Mouse (Mus musculus) forebrain, embryonic 10.5 days (tissue): ENCODE results near the gene Ccnl2. TPM values are rescaled to one million over a fixed set of nuclear protein-coding genes. Genes with fewer than 3 reads are reported as not detected.

Source experiments
- DNase-seq: peaks from one replicate; pipeline ENCODE4 v3.0.0-alpha.2; 2017; ENCODE audit warnings: low spot score; ENCODE audit errors: extremely low spot score
- H3K27ac ChIP-seq: fragments of 300-500 bp; sonication (generic); 2 replicates; pipeline ENCODE4 v1.5.1; 2016; ENCODE audit warnings: mild to moderate bottlenecking
- H3K27me3 ChIP-seq: fragments of 300-500 bp; sonication (generic); 2 replicates; pipeline ENCODE4 v1.6.1; 2016; ENCODE audit warnings: mild to moderate bottlenecking; ENCODE audit not compliant: poor library complexity, severe bottlenecking
- H3K36me3 ChIP-seq: fragments of 300-500 bp; sonication (generic); replicated peaks from 2 replicates; pipeline ENCODE4 v1.6.1; 2016; ENCODE audit warnings: mild to moderate bottlenecking, moderate library complexity
- H3K4me1 ChIP-seq: fragments of 300-500 bp; sonication (generic); 2 replicates; pipeline ENCODE4 v1.6.1; 2016
- H3K4me3 ChIP-seq: fragments of 300-500 bp; sonication (generic); 2 replicates; pipeline ENCODE4 v1.5.1; 2016; ENCODE audit warnings: mild to moderate bottlenecking, moderate library complexity
- H3K9me3 ChIP-seq: fragments of 300-500 bp; sonication (generic); 2 replicates; pipeline ENCODE4 v1.6.1; 2016; ENCODE audit warnings: mild to moderate bottlenecking, moderate library complexity
- WGBS: fragments of 180-500 bp; shearing (Covaris S2); methylation state at CpG from one replicate; pipeline ENCODE4 v1.1.7; 2016; 5-methylcytosine and 5-hydroxymethylcytosine counted together
- polyA plus RNA-seq: library from polyadenylated mRNA; unstranded; fragments of >200 nt; fragmentation: Nextera tagmentation; extraction: Ambion mirVana; gene quantifications from 2 replicates; pipeline ENCODE4 v1.2.1, GENCODE M21; 2016

Gene Ccnl2
- 166 and 168 TPM in 2 replicates for polyA plus RNA-seq

DNA sequence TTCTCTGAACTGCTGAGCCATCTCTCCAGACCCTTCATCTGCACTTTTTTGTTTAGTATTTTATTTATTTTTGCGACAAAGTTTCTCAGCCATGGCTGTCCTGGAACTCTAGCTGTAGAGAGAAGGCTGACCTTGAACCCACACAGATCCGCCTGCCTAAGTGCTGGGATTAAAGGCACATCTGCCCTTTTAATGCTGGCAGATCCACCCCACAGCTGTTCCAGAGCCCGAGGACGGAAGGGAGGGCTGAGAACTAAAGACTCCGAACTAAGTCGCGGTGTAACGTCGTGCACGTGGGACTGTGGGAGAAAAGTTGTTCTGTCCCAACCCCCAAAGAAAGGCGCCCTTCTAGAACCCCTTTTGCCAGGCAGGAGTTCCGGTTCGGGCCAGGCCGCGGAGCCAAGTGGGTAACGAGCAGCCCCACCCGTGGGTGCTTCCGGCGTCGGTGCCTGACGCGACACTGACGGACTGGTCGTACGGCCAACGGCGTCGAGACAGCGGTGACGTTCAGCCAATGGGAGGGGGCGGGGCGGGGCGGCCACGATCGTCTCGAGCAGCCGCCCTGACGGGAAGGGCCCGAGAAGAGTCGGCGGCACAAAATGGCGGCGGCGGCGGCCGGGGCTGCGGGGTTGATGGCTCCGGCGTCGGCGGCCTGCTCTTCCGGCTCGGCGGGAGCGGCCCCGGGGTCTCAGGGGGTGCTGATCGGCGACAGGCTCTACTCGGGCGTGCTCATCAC lies at the start of gene Ccnl2:
Ccnl2 (plus strand) TSS at position 561 of the 736 bp plus-strand sequence.
- Histone ChIP-seq H3K27me3 (no peaks in the 10 kb centered on the region), H3K9me3 (no peaks in the 10 kb centered on the region), H3K4me3 (peak within 1 kb of the TSS; percentile 100), H3K36me3 (peaks cover 80% of the 10 kb centered on the region), H3K4me1 (peaks cover 28% of the 10 kb centered on the region), H3K27ac (peak within 1 kb of the TSS; percentile 98)
- DNase-seq, result peak; percentile 95
- WGBS, result under 1% methylated on average over 60 of the region's 60 CpGs

DNA sequence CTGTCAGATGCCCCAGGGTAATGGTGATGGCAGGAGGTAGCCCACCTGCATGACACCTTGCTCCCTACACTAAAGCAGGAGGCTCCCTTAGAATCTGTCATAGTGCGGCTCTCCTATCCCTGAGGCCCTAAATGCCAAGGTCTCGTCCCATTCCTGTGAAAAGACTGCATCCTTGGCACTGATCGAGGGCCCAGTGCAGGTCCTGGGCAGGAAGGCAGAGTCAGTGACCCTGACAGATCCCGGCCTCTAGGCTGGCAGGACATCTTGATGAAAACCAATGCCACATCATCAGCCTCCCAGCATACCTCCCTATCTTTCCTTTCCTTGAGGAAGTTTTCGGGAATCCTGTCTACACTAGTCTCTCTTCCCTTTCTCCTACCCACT lies 42.8 kb upstream of the Ccnl2 start:
- peak overlapping the region; percentile 96 for H3K27ac ChIP-seq
- no peak for DNase-seq
- peaks cover 41% of the 10 kb centered on the region for H3K27me3 ChIP-seq
- peak overlapping the region; percentile 67 for H3K4me3 ChIP-seq
- no peaks in the 10 kb centered on the region for H3K9me3 ChIP-seq
- 68% methylated on average over 5 of the region's 5 CpGs for WGBS
- H3K36me3 ChIP-seq, result no peaks in the 10 kb centered on the region
- H3K4me1 ChIP-seq, result peaks cover 33% of the 10 kb centered on the region

DNA sequence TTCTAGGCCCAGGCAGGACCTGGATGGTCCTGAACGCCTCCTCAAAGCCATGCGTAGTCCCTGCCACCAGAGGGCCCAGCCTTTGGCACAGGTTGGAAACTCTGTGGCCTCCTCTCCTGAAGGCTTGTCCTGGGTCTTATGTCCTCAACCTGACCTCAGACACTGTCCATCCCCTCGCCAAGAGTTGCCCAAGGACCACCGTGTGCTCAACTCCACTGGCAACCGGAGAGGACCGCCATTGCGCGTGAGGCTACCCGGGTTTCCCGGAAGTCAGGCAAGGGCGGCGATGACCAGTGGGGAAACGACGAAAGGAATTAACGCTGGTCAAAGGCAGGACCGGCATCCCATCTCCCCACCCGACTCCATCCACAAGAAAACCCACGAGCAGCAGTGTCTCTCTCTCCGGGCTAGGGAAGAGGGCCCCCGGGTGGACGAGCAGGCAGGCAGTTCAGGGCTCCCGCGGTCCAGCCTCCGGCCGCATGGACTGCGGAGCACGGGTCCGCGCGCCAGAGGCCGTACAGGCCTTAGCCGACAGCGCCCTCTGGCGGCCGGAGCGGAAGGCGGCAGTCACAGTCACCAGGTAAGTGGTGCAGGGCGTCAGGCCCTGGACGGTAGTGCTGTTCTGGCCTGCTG lies 42.3 kb upstream of the Ccnl2 start:
- no peaks in the 10 kb centered on the region for H3K36me3 ChIP-seq
- under 1% methylated on average over 39 of the region's 39 CpGs for WGBS
- H3K9me3 ChIP-seq, result no peaks in the 10 kb centered on the region
- peak; percentile 90 for DNase-seq
- H3K4me3 ChIP-seq, result peak overlapping the region; percentile 67
- peaks cover 38% of the 10 kb centered on the region for H3K4me1 ChIP-seq
- H3K27me3 ChIP-seq, result peaks cover 46% of the 10 kb centered on the region
- H3K27ac ChIP-seq, result peak overlapping the region; percentile 96

DNA sequence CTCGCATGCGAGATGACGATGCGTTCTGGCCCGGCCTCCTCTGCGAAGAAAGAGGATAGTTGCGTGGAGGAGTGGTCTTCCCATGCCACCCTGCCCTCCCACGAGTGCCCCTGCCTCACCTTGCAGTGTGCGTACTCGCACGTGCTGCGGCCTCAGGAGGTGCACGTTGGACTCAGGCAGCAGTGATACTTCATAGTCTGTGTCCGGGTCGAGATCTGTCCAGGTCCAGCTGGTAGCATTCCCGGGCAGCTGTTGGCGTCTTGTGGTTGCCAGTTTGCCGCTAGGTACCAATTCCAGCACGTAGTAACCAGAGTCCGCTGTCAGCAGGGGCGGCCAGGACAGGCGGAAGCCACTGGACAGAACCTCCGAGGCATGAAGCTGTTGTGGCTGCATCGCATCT lies 41.7 kb upstream of the Ccnl2 start:
- H3K9me3 ChIP-seq, result no peaks in the 10 kb centered on the region
- WGBS, result 46% methylated on average over 24 of the region's 24 CpGs
- H3K36me3 ChIP-seq, result no peaks in the 10 kb centered on the region
- H3K27me3 ChIP-seq, result peaks cover 52% of the 10 kb centered on the region
- no peak for DNase-seq
- peak overlapping the region; percentile 96 for H3K27ac ChIP-seq
- H3K4me3 ChIP-seq, result peak overlapping the region; percentile 67
- H3K4me1 ChIP-seq, result peaks cover 43% of the 10 kb centered on the region

DNA sequence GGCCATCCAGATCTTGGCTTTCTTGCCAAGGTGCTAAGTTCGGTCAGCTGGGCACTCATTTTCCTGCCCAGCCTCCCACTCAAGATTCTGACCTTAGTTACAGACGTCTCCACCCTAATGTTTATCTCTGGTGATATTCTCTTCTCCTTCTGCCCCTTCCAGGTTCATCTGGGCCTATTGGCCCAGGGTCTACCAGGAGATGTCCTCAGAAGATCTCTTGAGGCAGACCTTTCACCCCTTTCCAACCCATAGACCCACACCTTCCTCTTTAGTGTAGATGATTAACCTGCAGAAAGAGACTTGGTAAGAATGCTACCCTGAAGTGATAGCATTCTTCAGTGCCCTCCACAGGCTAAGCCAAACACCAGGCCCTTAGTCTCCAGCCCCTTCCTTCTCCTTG lies 40.6 kb upstream of the Ccnl2 start:
- no peak overlapping the region for H3K4me3 ChIP-seq
- DNase-seq, result no peak
- H3K4me1 ChIP-seq, result peaks cover 49% of the 10 kb centered on the region
- peaks cover 57% of the 10 kb centered on the region for H3K27me3 ChIP-seq
- H3K36me3 ChIP-seq, result no peaks in the 10 kb centered on the region
- H3K27ac ChIP-seq, result no peak overlapping the region
- no peaks in the 10 kb centered on the region for H3K9me3 ChIP-seq
- WGBS, result 91% methylated on average over 2 of the region's 2 CpGs

DNA sequence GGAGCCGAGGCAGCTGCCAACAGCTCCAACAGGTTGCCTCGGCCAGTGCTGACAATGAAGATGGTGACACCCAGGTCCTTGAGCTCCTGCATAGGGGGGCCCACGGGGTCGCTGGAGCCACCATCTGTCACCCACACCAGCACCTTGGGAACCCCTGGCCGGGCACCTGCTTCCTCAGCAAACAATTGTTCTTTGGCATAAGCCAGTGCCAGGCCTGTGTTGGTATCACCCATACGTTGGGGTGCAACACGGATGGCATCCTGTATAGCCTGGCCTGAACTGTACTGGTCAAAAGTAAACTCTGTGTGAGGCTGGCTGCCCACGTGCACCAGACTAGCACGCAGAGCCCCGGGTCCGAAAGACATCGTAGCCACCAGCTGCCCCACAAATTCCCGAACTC lies 39.5 kb upstream of the Ccnl2 start:
- H3K4me1 ChIP-seq, result peaks cover 59% of the 10 kb centered on the region
- no peaks in the 10 kb centered on the region for H3K36me3 ChIP-seq
- DNase-seq, result no peak
- H3K27me3 ChIP-seq, result peaks cover 57% of the 10 kb centered on the region
- H3K27ac ChIP-seq, result no peak overlapping the region
- H3K9me3 ChIP-seq, result no peaks in the 10 kb centered on the region
- no peak overlapping the region for H3K4me3 ChIP-seq
- 90% methylated on average over 13 of the region's 13 CpGs for whole genome bisulfite sequencing

DNA sequence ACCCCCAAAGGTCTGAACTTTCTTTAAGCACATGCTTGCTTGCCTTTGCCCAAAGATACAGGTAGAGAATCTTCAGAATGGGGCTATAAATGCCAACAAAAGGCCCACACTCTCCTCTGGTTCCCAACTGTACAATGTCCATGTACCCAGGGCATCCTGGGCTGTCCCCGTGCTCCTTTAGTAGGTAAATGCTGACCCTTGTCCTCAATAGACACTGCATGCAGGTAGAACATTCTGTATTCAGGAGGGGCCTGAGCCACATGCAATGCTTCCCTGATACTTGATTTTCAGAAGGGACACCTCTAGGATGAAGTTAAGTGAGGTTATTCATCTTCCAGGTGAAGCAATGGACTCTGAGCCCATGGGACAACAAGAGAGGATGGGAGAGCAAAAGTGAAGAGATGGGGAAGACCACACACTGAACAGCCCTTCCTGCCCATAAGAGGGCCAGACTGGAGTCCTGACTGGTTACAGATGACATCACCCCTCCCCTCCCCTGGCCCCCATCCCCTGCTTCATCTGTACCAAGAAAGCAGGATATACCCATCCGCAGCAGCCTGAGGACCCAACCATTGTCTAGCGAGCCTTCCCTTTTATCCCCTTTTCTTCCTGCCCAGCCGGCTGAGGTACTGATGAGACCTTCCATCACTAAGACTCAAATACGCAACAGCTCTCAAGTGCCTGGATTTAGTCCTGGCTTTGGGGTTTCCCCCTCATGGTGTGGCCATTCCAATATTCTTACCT lies 38.8 kb upstream of the Ccnl2 start:
- Histone ChIP-seq H3K9me3 (no peaks in the 10 kb centered on the region), H3K4me1 (peaks cover 60% of the 10 kb centered on the region), H3K27me3 (peaks cover 57% of the 10 kb centered on the region), H3K36me3 (no peaks in the 10 kb centered on the region), H3K27ac (no peak overlapping the region), H3K4me3 (peak overlapping the region; percentile 52)
- WGBS, result 48% methylated on average over 5 of the region's 5 CpGs
- no peak for DNase-seq

DNA sequence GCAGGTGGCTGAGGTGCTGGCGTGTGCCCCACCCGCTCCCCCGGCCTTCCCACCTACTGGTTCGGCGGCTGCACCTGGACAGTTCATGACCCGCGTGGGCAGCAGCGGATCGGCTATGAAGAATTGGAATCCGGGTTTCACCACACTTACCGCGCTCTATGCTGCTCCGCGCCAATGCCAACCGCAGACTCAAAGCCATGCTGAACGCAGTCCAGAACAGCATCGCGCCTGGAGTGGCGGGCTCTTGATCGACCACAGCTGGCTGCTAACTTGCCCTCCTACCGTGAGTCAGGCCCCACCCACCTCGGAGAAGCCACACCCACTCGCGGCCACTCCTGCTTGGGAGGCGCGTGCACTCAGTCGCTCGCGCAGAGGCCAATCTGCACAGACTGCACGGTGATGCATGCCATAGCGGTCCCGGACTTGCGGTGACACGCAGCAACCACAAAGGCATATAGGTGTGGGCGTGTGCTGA lies 38.0 kb upstream of the Ccnl2 start, which contains the start of gene Vwa1:
Vwa1 (minus strand) TSS at position 419 of the 475 bp plus-strand sequence.
- peak within 1 kb of the TSS; percentile 72 for H3K27ac ChIP-seq
- peak within 1 kb of the TSS; percentile 52 for H3K4me3 ChIP-seq
- peaks cover 57% of the 10 kb centered on the region for H3K27me3 ChIP-seq
- peak; percentile 82 for DNase-seq
- peaks cover 53% of the 10 kb centered on the region for H3K4me1 ChIP-seq
- no peaks in the 10 kb centered on the region for H3K36me3 ChIP-seq
- 2% methylated on average over 35 of the region's 35 CpGs for WGBS
- H3K9me3 ChIP-seq, result no peaks in the 10 kb centered on the region

DNA sequence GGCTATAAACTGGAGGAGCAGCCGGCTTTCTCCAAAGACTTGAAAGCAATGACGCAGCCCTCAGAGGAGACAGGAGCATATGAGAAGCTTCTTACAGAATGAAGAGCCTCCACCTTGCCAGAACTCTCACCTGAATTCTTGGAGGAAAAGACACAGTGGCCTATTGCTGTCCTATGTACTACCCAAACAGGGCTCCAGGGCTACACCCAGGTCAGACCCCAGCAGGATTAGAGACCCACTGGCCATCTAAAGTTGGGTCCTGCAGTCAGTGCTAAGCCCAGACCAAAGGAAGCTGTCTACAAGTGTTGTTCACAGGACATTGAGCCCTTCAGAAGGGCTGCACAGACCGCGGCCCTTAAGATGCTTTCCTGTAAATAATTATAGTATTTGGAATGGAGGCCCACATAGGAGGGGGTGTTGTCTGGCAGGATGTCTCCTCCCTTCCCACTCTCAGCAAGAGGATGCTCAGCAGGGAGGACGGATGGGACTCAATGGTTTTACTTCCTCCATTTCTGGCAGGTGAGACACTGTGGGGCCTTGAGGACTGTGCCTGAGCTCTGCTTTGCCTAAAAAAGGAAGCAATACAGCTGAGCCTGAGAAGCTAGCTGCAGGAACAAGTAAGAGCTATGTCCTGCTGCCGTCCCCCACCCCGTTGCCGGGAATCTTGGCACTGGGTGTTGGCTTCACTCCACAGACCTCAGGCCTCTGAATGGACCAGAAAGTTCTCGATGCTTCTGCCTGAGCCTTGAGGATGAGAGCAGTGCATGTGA lies 37.1 kb upstream of the Ccnl2 start:
- H3K27me3 ChIP-seq, result peaks cover 61% of the 10 kb centered on the region
- DNase-seq, result no peak
- H3K4me3 ChIP-seq, result peak overlapping the region; percentile 52

DNA sequence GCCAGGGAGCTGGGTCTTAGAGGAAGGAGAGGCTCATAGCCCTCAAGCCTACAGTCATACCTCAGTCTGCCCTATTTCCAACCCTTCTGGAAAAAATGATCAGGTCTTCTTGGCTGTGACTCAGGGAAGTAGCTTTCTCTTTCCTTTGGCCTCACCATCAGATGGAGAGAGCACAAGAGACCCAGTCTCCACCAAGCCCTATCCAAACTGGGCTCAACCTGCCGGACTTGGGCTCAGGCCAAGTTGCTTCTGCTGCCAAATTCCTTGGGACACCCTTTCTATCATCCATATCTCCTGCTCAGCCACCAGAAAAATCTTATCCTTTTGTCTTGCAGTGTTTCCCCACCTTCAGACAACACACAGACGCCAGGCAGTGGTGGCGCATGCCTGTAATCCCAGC lies 36.4 kb upstream of the Ccnl2 start:
- no peak overlapping the region for H3K4me3 ChIP-seq
- H3K27me3 ChIP-seq, result peaks cover 58% of the 10 kb centered on the region
- H3K4me1 ChIP-seq, result peaks cover 40% of the 10 kb centered on the region
- 0 out of 2 replicates have a peak overlapping the region, but pooled peaks have one; percentile 72 for H3K27ac ChIP-seq
- 93% methylated on average over 3 of the region's 3 CpGs for WGBS
- no peaks in the 10 kb centered on the region for H3K9me3 ChIP-seq
- DNase-seq, result no peak
- H3K36me3 ChIP-seq, result no peaks in the 10 kb centered on the region

More for the DNA sequence above, 37.1 kb upstream of the Ccnl2 start:
- 63% methylated on average over 9 of the region's 9 CpGs for whole genome bisulfite sequencing
- Histone ChIP-seq H3K27ac (peak overlapping the region; percentile 72), H3K4me1 (peaks cover 44% of the 10 kb centered on the region), H3K9me3 (no peaks in the 10 kb centered on the region), H3K36me3 (no peaks in the 10 kb centered on the region)

DNA sequence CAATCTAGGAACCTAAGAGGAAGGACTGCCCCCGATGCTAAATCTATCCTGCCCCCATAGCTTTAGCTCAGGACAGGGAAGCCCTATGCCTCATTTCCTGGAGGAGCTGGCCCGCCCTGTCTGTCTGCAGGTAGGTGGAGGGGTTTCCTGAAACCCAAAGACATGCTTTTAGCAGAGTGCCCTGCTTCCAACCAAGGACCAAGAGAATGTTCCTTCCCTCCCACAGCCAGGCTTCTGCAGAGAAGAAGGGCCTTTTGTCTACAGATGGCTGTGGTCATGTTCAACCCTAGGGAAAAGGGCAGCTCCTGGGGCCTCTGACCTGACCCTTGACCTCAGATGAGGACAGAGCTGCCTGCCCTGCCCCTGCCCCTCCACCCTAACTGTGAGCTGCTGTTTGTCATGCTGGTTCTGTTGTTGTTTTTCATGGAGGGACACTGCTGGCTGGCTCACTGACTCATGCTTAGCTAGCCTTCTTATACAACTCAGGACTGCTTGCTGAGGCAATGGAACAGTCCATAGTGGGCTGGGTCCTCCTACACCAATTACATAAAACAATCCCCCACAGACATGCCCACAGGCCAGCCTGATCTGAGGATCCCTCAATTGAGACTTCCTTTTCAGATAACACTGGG lies 35.5 kb upstream of the Ccnl2 start:
- peaks cover 41% of the 10 kb centered on the region for H3K4me1 ChIP-seq
- no peaks in the 10 kb centered on the region for H3K9me3 ChIP-seq
- no peak overlapping the region for H3K4me3 ChIP-seq
- no peak for DNase-seq
- H3K27me3 ChIP-seq, result peaks cover 48% of the 10 kb centered on the region
- WGBS, result 58% methylated on average over 2 of the region's 2 CpGs
- peak overlapping the region; percentile 73 for H3K27ac ChIP-seq
- no peaks in the 10 kb centered on the region for H3K36me3 ChIP-seq

DNA sequence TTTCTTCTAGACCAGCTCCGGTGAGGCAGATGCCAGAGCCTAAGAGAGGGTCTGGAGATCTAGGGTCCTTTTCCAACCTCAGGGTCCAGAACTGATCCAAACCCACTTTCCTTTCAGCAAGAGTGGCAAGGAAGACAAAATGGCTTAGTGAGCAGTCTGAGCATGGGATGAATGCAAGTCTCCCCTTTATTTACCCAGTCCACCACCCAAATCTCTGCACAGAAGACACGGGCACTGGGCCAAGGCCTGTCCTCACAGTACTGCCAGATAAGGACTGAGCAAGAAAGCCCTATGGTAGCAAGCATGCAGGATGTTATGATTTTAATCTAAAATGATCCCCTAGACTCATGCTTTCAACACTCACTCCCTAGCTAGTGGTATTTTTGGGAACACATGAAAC lies 34.5 kb upstream of the Ccnl2 start:
- H3K27ac ChIP-seq, result no peak overlapping the region
- peaks cover 41% of the 10 kb centered on the region for H3K4me1 ChIP-seq
- 89% methylated on average over 2 of the region's 2 CpGs for whole genome bisulfite sequencing
- no peak for DNase-seq
- H3K27me3 ChIP-seq, result peaks cover 38% of the 10 kb centered on the region
- H3K36me3 ChIP-seq, result no peaks in the 10 kb centered on the region
- no peak overlapping the region for H3K4me3 ChIP-seq
- no peaks in the 10 kb centered on the region for H3K9me3 ChIP-seq
